Mouse (Mus musculus) cortical plate, adult 2 months (tissue): ENCODE results near the gene Irf2bp2.

Experiments
- CTCF ChIP-seq: fragments of 200-500 bp; IDR thresholded peaks from 2 replicates; pipeline ENCODE4 v1.5.1; 2011; ENCODE audit warnings: mild to moderate bottlenecking, control low read depth, low read length; ENCODE audit not compliant: insufficient read depth; ENCODE audit errors: extremely low read depth
- POLR2A ChIP-seq: fragments of 200-500 bp; IDR thresholded peaks from 2 replicates; pipeline ENCODE4 v1.6.1; 2011; ENCODE audit warnings: mild to moderate bottlenecking, low read length, control low read depth; ENCODE audit not compliant: insufficient read depth; ENCODE audit errors: extremely low read depth

DNA sequence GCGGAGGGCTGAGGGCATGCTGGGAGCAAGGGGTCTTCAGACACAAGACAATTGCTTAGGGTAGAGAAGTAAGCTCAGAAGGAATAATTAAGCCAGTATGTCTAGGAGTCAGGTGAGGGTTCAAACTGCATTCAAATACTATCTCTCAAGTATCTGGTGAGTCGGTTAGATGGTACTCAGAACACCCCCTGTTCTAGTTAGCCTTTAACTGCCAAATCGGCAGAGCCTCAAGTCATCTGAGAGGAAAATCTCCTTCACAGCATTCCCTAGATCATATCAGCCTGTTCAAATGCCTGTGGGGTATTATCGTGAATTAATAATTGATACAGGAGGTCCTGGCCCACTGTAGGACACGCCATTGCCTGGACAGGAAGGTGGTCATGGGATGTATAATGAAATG is 23.9 kb upstream of the Irf2bp2 start:
- no peak for TF ChIP-seq CTCF
- TF ChIP-seq POLR2A = no peak
